Mouse (Mus musculus): ENCODE results near the gene Pipox.

DNA sequence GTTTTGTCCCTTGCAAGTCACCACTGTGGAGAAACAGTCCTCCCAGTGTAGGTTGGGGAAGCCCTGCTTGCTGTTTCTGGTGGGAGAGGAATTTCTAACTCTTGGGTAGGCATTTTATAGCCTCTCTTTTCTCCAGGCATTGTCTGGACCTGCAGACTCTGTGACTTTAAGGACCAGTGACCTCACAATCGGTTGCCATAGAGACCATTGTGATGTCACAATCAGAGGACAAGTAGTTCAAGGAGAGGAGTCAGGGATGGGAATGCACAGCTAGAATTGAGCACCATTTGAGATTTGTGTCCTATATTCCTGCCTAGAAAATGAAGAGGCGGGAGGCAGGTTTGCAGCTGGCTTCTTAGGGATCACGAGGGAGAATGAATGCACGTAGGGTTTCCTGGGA is 29.4 kb upstream of the Pipox start:
- no peak for TF ChIP-seq CTCF (IDR thresholded peaks at IDR 0.05; ENCODE audit: low read depth, low read length)
- no peak for TF ChIP-seq POLR2A (IDR thresholded peaks at IDR 0.05; ENCODE audit: extremely low read depth, insufficient read depth, low read length)

All from liver, adult 2 months (tissue).